Mouse (Mus musculus) regulatory T cell (primary cell): Measurements from ENCODE around the gene Dpy30.

ENCODE experiments used
- in situ Hi-C: fragments of 300-600 bp; cut with MboI, MseI; formaldehyde crosslinking; loops from one replicate; pipeline ENCODE4 v1.15.1; 2025; ENCODE audit warnings: high pct_unique_total_duplicates

Dpy30 gene

GRCm38 (mm10) chr17:74265636-74266035 lies 58.1 kb downstream of the Dpy30 start:
- in situ Hi-C loops: no loop called here

- in situ Hi-C loops: no loop called here
These were observed 58.6 kb downstream of the Dpy30 start for GRCm38 (mm10) chr17:74265156-74265505.

GRCm38 (mm10) chr17:74264333-74265155 lies 59.2 kb downstream of the Dpy30 start:
- in situ Hi-C loops: no loop called here

GRCm38 (mm10) chr17:74262415-74262814 lies 61.3 kb downstream of the Dpy30 start:
- in situ Hi-C loops: no loop called here
